Mouse (Mus musculus): ENCODE results near the gene Podn.
"Not testable (repeated sequence)": the region's sequence is repeated elsewhere in the genome, so short reads cannot be mapped to it uniquely, and the experiment has no call there.

Podn gene

GRCm38 (mm10) chr4:108079191-108079590 lies 17.1 kb downstream of the Podn start:
- not testable (repeated sequence) for DNase-seq (ENCODE audit: low spot score)

- DNase-seq (ENCODE audit: low spot score), result no peak
Observed at GRCm38 (mm10) chr4:108077224-108077955, 18.9 kb downstream of the Podn start.

- no peak for DNase-seq (ENCODE audit: low spot score)
Observed at GRCm38 (mm10) chr4:108074204-108074823, 21.9 kb downstream of the Podn start.

GRCm38 (mm10) chr4:108072086-108072485 lies 24.2 kb downstream of the Podn start:
- no peak for DNase-seq (ENCODE audit: low spot score)

GRCm38 (mm10) chr4:108071235-108071901 lies 24.9 kb downstream of the Podn start:
- peak; percentile 92 for DNase-seq (ENCODE audit: low spot score)

- no peak for DNase-seq (ENCODE audit: low spot score)
Observed at GRCm38 (mm10) chr4:108070723-108071122, 25.5 kb downstream of the Podn start.

GRCm38 (mm10) chr4:108070286-108070685 lies 26.0 kb downstream of the Podn start:
- DNase-seq (ENCODE audit: low spot score), result no peak

- DNase-seq (ENCODE audit: low spot score), result no peak
Observed at GRCm38 (mm10) chr4:108068081-108068480, 28.2 kb downstream of the Podn start.

- no peak for DNase-seq (ENCODE audit: low spot score)
Observed at GRCm38 (mm10) chr4:108067261-108067660, 29.0 kb downstream of the Podn start.

- DNase-seq (ENCODE audit: low spot score), result no peak
Observed at GRCm38 (mm10) chr4:108066569-108066968, 29.7 kb downstream of the Podn start.

- no peak for DNase-seq (ENCODE audit: low spot score)
Observed at GRCm38 (mm10) chr4:108065176-108065844, 30.9 kb downstream of the Podn start.

GRCm38 (mm10) chr4:108063616-108064015 lies 32.6 kb downstream of the Podn start:
- DNase-seq (ENCODE audit: low spot score), result no peak

- DNase-seq (ENCODE audit: low spot score), result no peak
Observed at GRCm38 (mm10) chr4:108062524-108062923, 33.7 kb downstream of the Podn start.

- no peak for DNase-seq (ENCODE audit: low spot score)
Observed at GRCm38 (mm10) chr4:108060774-108061173, 35.5 kb downstream of the Podn start.

- no peak for DNase-seq (ENCODE audit: low spot score)
Observed at GRCm38 (mm10) chr4:108059601-108060379, 36.5 kb downstream of the Podn start.

GRCm38 (mm10) chr4:108058166-108058565 lies 38.1 kb downstream of the Podn start:
- no peak for DNase-seq (ENCODE audit: low spot score)

- no peak for DNase-seq (ENCODE audit: low spot score)
Observed at GRCm38 (mm10) chr4:108057247-108057646, 39.0 kb downstream of the Podn start.

GRCm38 (mm10) chr4:108055873-108056272 lies 40.4 kb downstream of the Podn start:
- no peak for DNase-seq (ENCODE audit: low spot score)

- no peak for DNase-seq (ENCODE audit: low spot score)
Observed at GRCm38 (mm10) chr4:108052673-108053072, 43.6 kb downstream of the Podn start.

- DNase-seq (ENCODE audit: low spot score), result no peak
Observed at GRCm38 (mm10) chr4:108051687-108052274, 44.5 kb downstream of the Podn start.

- DNase-seq (ENCODE audit: low spot score), result no peak
Observed at GRCm38 (mm10) chr4:108046136-108046535, 50.1 kb downstream of the Podn start.

Measured in ovary, adult 18-20 months (tissue).